Mouse (Mus musculus) WW6 (cell line): ENCODE measurements around the gene Cpt1a.

Experiments
- DNase-seq: peaks from one replicate; pipeline ENCODE4 v3.0.0-alpha.2; 2013; ENCODE audit warnings: low read depth, low spot score

Cpt1a gene

DNA sequence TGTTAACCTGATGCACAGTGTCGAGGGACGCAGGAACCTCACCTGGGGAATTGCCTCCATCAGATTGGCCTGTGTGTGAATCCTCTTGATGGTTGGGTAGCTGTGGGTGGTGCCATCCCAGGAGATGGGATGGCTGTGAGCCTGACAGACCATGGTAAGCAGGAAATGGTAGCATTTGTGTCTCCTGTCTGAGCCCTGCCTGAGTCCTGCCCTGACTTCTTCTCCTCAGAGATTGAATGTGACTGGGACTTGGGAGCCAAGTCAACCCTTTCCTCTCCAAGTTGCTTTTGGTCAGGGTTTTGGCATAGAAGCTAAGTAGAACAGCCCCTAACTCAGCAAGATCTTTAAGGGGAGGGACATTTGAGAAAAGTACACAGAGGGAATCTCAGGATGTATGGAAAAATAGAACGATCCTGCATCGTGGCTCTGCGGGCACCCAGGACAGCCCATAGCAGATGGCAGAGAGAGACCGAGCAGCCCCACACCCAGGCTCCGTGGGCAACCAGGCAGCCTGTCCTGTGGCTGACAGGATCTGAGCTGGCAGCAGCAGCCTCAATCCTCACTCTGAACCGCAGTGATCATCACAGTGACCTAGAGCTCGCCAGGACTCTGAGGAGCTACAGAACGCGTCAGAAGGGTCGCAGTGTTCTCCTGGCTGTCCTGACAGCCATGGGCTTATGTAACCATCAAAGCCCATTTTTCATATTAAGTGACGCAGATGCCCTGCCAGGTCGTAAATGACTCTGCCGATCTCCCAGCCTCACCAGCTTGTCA, 106.1 kb downstream of the Cpt1a start:
- no peak for DNase-seq

DNA sequence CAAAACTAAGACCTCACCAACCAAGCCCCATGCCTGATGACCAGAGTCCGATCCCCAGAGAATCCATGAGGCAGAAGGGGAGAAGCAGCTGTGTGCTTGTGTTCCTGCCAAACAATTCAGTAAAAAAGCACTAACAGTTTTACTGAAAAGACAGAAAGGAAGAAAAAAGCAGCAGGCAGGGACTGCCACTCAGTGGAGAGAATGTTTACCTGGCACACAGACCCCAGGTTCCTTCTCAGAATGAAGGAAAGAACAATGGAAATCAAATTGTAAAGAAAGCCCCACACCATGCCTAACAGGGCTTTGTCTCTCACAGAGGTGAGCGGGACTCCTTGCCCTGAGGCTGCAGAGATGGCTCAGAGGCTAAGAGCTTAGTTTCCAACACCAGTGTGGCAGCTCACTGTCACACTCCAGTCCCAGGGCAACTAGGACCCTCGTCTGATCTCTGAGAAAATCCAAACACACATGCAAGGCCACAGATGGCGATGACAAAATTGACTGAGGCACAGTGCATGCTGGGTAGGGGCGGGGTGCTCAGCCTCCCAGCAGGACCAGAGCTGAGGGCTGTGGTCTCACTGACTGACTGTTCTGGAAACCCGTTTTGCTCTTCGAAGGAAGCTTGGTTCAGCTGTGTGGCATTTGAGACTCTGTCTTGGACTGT, 107.2 kb downstream of the Cpt1a start:
- DNase-seq = no peak

DNA sequence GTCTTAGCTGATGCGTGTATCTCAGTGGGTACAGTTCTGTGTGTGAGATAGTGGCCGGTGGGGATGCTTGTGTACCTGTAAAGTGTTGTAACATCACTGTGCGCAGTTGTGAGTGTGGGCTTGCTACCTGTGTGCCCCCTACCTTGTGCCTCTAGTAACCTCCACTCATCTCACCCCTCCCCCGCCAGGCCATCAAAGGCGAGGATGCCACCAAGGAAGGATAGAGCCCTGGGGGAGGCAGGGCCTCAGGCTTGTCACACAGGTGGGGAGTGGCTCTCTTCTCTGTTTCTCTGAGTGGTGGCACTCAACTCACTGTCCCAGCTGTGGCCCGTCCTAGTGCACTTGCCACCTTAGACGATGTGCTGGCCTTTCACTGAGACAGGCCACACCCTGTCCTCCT, 108.9 kb downstream of the Cpt1a start:
- no peak for DNase-seq

DNA sequence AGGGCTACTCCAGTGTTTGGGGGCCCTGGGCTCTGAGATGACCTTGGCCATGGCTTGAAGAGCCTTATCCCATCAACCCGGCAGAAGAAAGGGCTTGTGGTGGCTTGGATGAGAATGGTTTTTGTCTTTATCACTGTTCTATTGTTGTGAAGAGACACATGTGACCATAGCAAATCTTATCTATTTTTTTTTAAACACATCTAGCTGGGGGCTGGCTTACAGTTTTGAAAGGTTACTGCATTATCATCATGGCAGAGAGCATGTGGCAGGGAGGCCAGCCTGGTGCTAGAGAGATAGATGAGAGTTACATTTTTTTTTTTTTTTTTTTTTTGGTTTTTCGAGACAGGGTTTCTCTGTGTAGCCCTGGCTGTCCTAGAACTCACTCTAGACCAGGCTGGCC, 109.8 kb downstream of the Cpt1a start:
- DNase-seq = no peak

DNA sequence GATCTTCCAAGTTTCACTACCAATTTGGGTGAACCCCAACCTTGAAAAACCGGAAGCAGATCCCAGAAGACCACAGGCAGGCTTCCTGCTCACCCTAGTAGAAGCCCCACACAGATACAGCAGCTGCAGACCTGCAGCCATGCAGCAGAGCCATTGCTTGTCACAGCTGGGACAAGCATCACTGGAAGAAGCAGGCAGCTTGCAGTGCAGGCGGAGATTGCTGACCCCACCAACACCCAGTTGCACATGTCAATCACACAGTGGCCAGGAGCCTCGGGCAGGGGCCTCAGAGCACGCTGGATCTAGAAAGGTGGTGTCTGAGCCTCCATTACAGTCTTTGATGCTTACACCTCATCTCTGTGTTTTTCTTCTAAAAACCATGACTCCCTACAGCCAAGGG, 112.0 kb downstream of the Cpt1a start:
- DNase-seq = no peak

DNA sequence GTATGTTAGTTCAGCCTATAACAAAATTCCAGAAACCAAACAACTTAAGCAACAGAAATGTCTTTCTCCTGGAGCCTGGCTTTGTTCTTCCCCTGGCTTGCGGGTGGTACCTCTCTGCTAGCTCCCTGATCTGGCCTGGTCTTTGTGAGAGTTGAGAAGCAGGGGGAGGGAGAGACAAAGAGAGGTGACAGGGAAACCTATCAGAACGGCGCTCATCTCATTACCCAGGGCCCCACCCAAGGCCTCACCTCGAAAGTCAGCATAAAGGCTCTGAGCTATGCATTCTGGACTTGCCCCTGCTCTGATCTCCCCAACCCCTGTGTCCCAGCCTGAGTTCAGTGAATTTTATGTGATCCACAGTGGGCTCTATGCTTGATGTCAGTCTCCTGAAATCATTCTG, 112.5 kb downstream of the Cpt1a start:
- no peak for DNase-seq
